Mouse (Mus musculus): Measurements from ENCODE around the gene Srgn. TPM values are rescaled to one million over a fixed set of nuclear protein-coding genes. Genes with fewer than 3 reads are reported as not detected.

Gene Srgn
- total and polyA plus RNA-seq, 3 experiments, result 23.8 to 51.8 (median 49.3) TPM

DNA sequence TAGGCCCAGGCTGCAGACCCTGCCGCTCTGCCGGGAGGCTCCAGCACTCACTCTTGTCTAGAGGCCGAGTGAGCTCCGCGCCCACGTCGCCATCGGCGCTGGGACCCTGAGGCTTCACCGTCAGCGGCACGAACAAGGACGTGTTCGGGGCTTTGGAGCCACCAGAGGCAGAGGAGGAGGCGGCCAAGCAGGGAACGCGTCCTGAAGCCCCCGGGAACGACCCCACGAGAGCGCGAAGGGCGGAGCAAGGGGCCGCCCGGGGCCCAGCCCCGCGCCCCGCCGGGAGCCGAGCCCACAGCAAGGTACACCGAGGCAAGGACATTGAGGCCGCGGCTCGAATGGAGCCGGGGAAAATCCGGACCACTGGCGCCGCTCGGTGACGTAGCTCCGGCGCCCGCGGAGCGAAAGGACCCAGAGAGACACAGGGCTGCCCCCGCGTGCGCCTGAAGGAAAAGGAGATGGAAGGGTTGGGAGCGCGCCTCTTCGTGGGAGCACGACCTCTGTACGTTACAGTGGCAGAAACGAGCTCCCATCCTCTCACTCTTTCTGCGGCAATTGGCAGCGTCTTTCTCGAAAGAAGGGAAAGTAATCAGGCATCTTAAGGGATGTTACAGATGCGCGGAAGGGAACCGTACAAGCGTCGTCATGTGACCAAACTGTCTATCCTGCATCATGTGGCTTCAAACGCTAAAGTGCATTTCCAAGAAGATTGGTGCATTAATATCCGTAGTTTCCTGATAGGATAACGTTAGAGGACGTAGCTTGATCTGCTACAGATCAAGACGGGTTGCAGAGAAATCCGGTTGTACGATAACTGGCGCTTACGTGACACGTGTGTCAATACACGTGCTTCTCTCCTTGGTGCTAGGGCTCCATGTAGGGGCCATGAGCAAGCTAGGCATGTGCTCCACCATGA lies 77.6 kb downstream of the Srgn start, which contains the start of the genes 4930507D05Rik and Supv3l1:
4930507D05Rik (plus strand) TSS at position 126 of the 916 bp plus-strand sequence.
Supv3l1 (minus strand) TSS at position 375 of the 916 bp plus-strand sequence.
- H3K4me1 ChIP-seq (ENCODE audit: control insufficient read depth, insufficient read depth, low read length), result peaks cover 3% of the 10 kb centered on the region
- no peaks in the 10 kb centered on the region for H3K27me3 ChIP-seq (ENCODE audit: control insufficient read depth, insufficient read depth, low read length)
- WGBS, result under 1% methylated on average over 73 of the region's 73 CpGs
- H3K79me2 ChIP-seq (replicated peaks; ENCODE audit: control insufficient read depth, insufficient read depth, low read length), result no peaks in the 10 kb centered on the region
- H3K4me3 ChIP-seq, result peak within 1 kb of the TSS; percentile 83
- peak within 1 kb of the TSS; percentile 99 for H3K27ac ChIP-seq
- intact Hi-C loops (cut with DNase I), result loop anchor here (2.0 kb wide), 1 partner anchor 37 kb away; the partner anchor contains the start of gene Vps26a
- H3K9ac ChIP-seq (ENCODE audit: low read depth, low read length), result peak within 1 kb of the TSS; percentile 94
- peak; percentile 91 to 97 for DNase-seq
- no peaks in the 10 kb centered on the region for H3K36me3 ChIP-seq (ENCODE audit: control insufficient read depth, insufficient read depth, low read length)
- TF ChIP-seq EP300 (IDR thresholded peaks at IDR 0.05; ENCODE audit: insufficient read depth, low read depth, low read length), result peak; percentile 87
- TF ChIP-seq POLR2A (IDR thresholded peaks at IDR 0.05; ENCODE audit: insufficient read depth, low read depth, low read length), result peak; percentile 52
- TF ChIP-seq CTCF (IDR thresholded peaks at IDR 0.05), result no peak

Other genes with a start within 250 kb of the Srgn start
- gene Hk1, start 147.5 kb downstream of the Srgn start, total RNA-seq (2021), result 100 to 1,000 TPM; 120 TPM
- 71.0 and 81.9 TPM in 2 replicates for gene Hk1, start 147.5 kb downstream of the Srgn start, polyA plus RNA-seq (2012; rRNA removed)
- not detected for gene Hkdc1, start 105.0 kb downstream of the Srgn start, total RNA-seq (2021)
- gene Hkdc1, start 105.0 kb downstream of the Srgn start, polyA plus RNA-seq (2012; rRNA removed), result not detected in 2 replicates
- under 1 TPM; 0.18 to 0.36 TPM for gene 4930507D05Rik, start 78.0 kb downstream of the Srgn start, total RNA-seq (2021)
- 0.12 and 0.38 TPM in 2 replicates for gene 4930507D05Rik, start 78.0 kb downstream of the Srgn start, polyA plus RNA-seq (2012; rRNA removed)
- gene Supv3l1, start 77.7 kb downstream of the Srgn start, total RNA-seq (2021), result 10 to 100 TPM; 36.0 to 36.7 TPM
- gene Supv3l1, start 77.7 kb downstream of the Srgn start, polyA plus RNA-seq (2012; rRNA removed), result 25.4 and 42.7 TPM in 2 replicates
- gene Vps26a, start 40.6 kb downstream of the Srgn start, total RNA-seq (2021), result 10 to 100 TPM; 45.6 to 46.8 TPM
- gene Vps26a, start 40.6 kb downstream of the Srgn start, polyA plus RNA-seq (2012; rRNA removed), result 21.2 and 36.0 TPM in 2 replicates
- gene Kif1bp, start 51.0 kb upstream of the Srgn start, total RNA-seq (2021), result 10 to 100 TPM; 43.3 to 47.3 TPM
- gene Kif1bp, start 51.0 kb upstream of the Srgn start, polyA plus RNA-seq (2012; rRNA removed), result 23.0 and 35.6 TPM in 2 replicates
- 10 to 100 TPM; 30.2 to 30.3 TPM for gene Ddx21, start 74.8 kb upstream of the Srgn start, total RNA-seq (2021)
- 7.0 and 15.5 TPM in 2 replicates for gene Ddx21, start 74.8 kb upstream of the Srgn start, polyA plus RNA-seq (2012; rRNA removed)
- gene Ddx50, start 123.8 kb upstream of the Srgn start, total RNA-seq (2021), result 10 to 100 TPM; 48.0 to 48.1 TPM
- gene Ddx50, start 123.8 kb upstream of the Srgn start, polyA plus RNA-seq (2012; rRNA removed), result 10.8 and 16.4 TPM in 2 replicates
- 1 to 10 TPM in 1 of 2 experiments, under 1 TPM in 1; 0.75 to 1.0 TPM for gene Stox1, start 198.7 kb upstream of the Srgn start, total RNA-seq (2021)
- 0.43 and 0.59 TPM in 2 replicates for gene Stox1, start 198.7 kb upstream of the Srgn start, polyA plus RNA-seq (2012; rRNA removed)